In genomic region chr1:39710016-39710415, GRCm38 (mm10) we compare ENCODE assay signal across 21 mouse cellular contexts. TPM values are rescaled to one million over a fixed set of nuclear protein-coding genes. Genes with fewer than 3 reads are reported as not detected.
DNase-seq lines count a peak whose midpoint lies in the region; ATAC-seq and TF ChIP-seq lines count a peak whose summit lies in the region.
"Had no signal": no experiment of that assay in that cellular context is flagged by ENCODE, and none has a peak within 500 bp of the region (broad histone marks: within the 10 kb centered on the region; RNA-seq: fewer than 3 reads in every experiment).

No protein-coding gene starts in this region.

- no peaks in the 10 kb centered on the region for H3K36me3 ChIP-seq in heart, embryonic 15.5 days
- no peaks in the 10 kb centered on the region for H3K36me3 ChIP-seq in liver, embryonic 14.5 days (replicated peaks; ENCODE audit: control insufficient read depth, insufficient read depth, low read depth)
- H3K36me3 ChIP-seq in liver, embryonic 11.5 days (ENCODE audit: control insufficient read depth, insufficient read depth, low read length): no peaks in the 10 kb centered on the region
- no peaks in the 10 kb centered on the region for H3K36me3 ChIP-seq in thymus, adult 2 months (ENCODE audit: control insufficient read depth, insufficient read depth, low read length)
- H3K36me3 ChIP-seq: embryonic facial prominence, embryonic 15.5 days; forebrain, embryonic 10.5 days; limb, embryonic 10.5 days; midbrain, embryonic 15.5 days had no signal

- no peaks in the 10 kb centered on the region for H3K27me3 ChIP-seq in heart, embryonic 15.5 days
- H3K27me3 ChIP-seq in liver, embryonic 14.5 days (ENCODE audit: control insufficient read depth, insufficient read depth, low read length): no peaks in the 10 kb centered on the region
- H3K27me3 ChIP-seq in liver, embryonic 11.5 days (replicated peaks; ENCODE audit: control insufficient read depth, insufficient read depth, low read length): no peaks in the 10 kb centered on the region
- no peaks in the 10 kb centered on the region for H3K27me3 ChIP-seq in thymus, adult 2 months (ENCODE audit: control insufficient read depth, insufficient read depth, low read length)
- H3K27me3 ChIP-seq: embryonic facial prominence, embryonic 15.5 days; midbrain, embryonic 15.5 days; Patski had no signal

- H3K9me3 ChIP-seq in heart, embryonic 15.5 days (replicated peaks): no peaks in the 10 kb centered on the region
- no peaks in the 10 kb centered on the region for H3K9me3 ChIP-seq in liver, embryonic 14.5 days (ENCODE audit: control insufficient read depth, low read length)
- no peaks in the 10 kb centered on the region for H3K9me3 ChIP-seq in liver, embryonic 11.5 days (ENCODE audit: control insufficient read depth, low read length)
- H3K9me3 ChIP-seq: embryonic facial prominence, embryonic 15.5 days; forebrain, embryonic 10.5 days; limb, embryonic 10.5 days; midbrain, embryonic 15.5 days had no signal

- intact Hi-C loops in heart, postnatal 36 days (cut with DNase I): loop anchor here (5.0 kb wide), 1 partner anchor 192 kb away; the partner anchor contains the start of gene Map4k4

- ATAC-seq in heart, embryonic 15.5 days (replicated peaks; ENCODE audit: insufficient number of reproducible peaks, insufficient read depth, low FRiP score, low read depth): no peak
- no peak for ATAC-seq in liver, embryonic 14.5 days (ENCODE audit: insufficient read depth)
- ATAC-seq in liver, embryonic 11.5 days (replicated peaks; ENCODE audit: low FRiP score): no peak
- ATAC-seq: hindbrain, postnatal 0 days; midbrain, embryonic 15.5 days; Patski had no signal

- no peak for DNase-seq in heart, postnatal 36 days
- DNase-seq in liver, embryonic 14.5 days (ENCODE audit: low read depth in 3 of 3, low spot score in 3 of 3): no peak
- DNase-seq in liver, embryonic 11.5 days (ENCODE audit: low spot score): no peak
- peak; percentile 42 for DNase-seq in CD4-positive helper T cell, adult 2 months (ENCODE audit: low read depth, low spot score)
- DNase-seq in embryo, embryonic 9.5 days (ENCODE audit: extremely low spot score): no peak
- no peak for DNase-seq in thymus, adult 2 months
- DNase-seq: cerebellum, adult 9-11 months; gastrocnemius, postnatal 36 days; thymus, postnatal 14 days had no signal

- 0 out of 2 replicates have a peak, but pooled peaks have one; percentile 8 for TF ChIP-seq CTCF in liver, embryonic 14.5 days (IDR thresholded peaks at IDR 0.05; ENCODE audit: low read depth)
- TF ChIP-seq CTCF in thymus, adult 2 months (IDR thresholded peaks at IDR 0.05; ENCODE audit: borderline replicate concordance, control insufficient read depth, extremely low read depth, insufficient read depth, low read length, poor library complexity): no peak

- H3K4me2 ChIP-seq in heart, embryonic 15.5 days: no peak overlapping the region
- H3K4me2 ChIP-seq in liver, embryonic 14.5 days (ENCODE audit: low read depth): no peak overlapping the region
- no peak overlapping the region for H3K4me2 ChIP-seq in liver, embryonic 11.5 days
- H3K4me2 ChIP-seq: embryonic facial prominence, embryonic 15.5 days; heart, embryonic 11.5 days; midbrain, embryonic 15.5 days had no signal

- TF ChIP-seq EP300 in liver, embryonic 14.5 days (IDR thresholded peaks at IDR 0.05; ENCODE audit: low read depth): no peak

- no peak overlapping the region for H3K9ac ChIP-seq in heart, embryonic 15.5 days
- H3K9ac ChIP-seq in liver, embryonic 14.5 days (replicated peaks): no peak overlapping the region
- no peak overlapping the region for H3K9ac ChIP-seq in liver, embryonic 11.5 days (ENCODE audit: low read depth, low read length)
- H3K9ac ChIP-seq: embryonic facial prominence, embryonic 15.5 days; midbrain, embryonic 15.5 days had no signal

- 0 out of 2 replicates have a peak overlapping the region, but pooled peaks have one; percentile 24 for H3K27ac ChIP-seq in heart, embryonic 15.5 days
- no peak overlapping the region for H3K27ac ChIP-seq in liver, embryonic 14.5 days
- H3K27ac ChIP-seq in liver, embryonic 11.5 days (ENCODE audit: low read depth, low read length): no peak overlapping the region
- peak overlapping the region; percentile 70; the same call in 1 of the 2 replicates for H3K27ac ChIP-seq in brown adipose tissue, adult 24 weeks (replicated peaks; ENCODE audit: low read depth, low read length)
- H3K27ac ChIP-seq in thymus, adult 2 months (ENCODE audit: control insufficient read depth, insufficient read depth, low read length): no peak overlapping the region
- H3K27ac ChIP-seq: embryonic facial prominence, embryonic 15.5 days; hindbrain, postnatal 0 days; limb, embryonic 10.5 days; midbrain, embryonic 15.5 days had no signal

- 89% methylated on average over 5 of the region's 5 CpGs for WGBS in heart, embryonic 15.5 days
- 79% methylated on average over 5 of the region's 5 CpGs for WGBS in liver, embryonic 14.5 days (ENCODE audit: insufficient replicate concordance)
- WGBS in liver, embryonic 11.5 days: 89% methylated on average over 5 of the region's 5 CpGs
- 91% methylated on average over 5 of the region's 5 CpGs for WGBS in thymus, adult 2 months

- H3K4me3 ChIP-seq in heart, embryonic 15.5 days: no peak overlapping the region
- H3K4me3 ChIP-seq in liver, embryonic 14.5 days (ENCODE audit: insufficient read depth in 1 of 2, low read depth in 2 of 2, low read length in 2 of 2): no peak overlapping the region
- H3K4me3 ChIP-seq in liver, embryonic 11.5 days (ENCODE audit: low read depth, low read length): no peak overlapping the region
- H3K4me3 ChIP-seq in brown adipose tissue, adult 24 weeks (ENCODE audit: insufficient read depth, low read depth, low read length): no peak overlapping the region
- H3K4me3 ChIP-seq in thymus, adult 2 months (ENCODE audit: control insufficient read depth, insufficient read depth, low read length): no peak overlapping the region
- H3K4me3 ChIP-seq: embryonic facial prominence, embryonic 15.5 days; forebrain, embryonic 10.5 days; limb, embryonic 10.5 days; midbrain, embryonic 15.5 days had no signal

- no peak for TF ChIP-seq POLR2A in thymus, adult 2 months (IDR thresholded peaks at IDR 0.05; ENCODE audit: control insufficient read depth, extremely low read depth, insufficient read depth, low read length, poor library complexity)

- H3K4me1 ChIP-seq in heart, embryonic 15.5 days (replicated peaks): peaks cover 14% of the 10 kb centered on the region; the same call in 1 of the 2 replicates
- H3K4me1 ChIP-seq in liver, embryonic 14.5 days (replicated peaks; ENCODE audit: control insufficient read depth in 2 of 2, insufficient read depth in 2 of 2, low read length in 1 of 2): peaks cover 0 to 6% of the 10 kb centered on the region in 2 experiments; a peak in 2 of 4 replicates
- peaks cover 4% of the 10 kb centered on the region; the same call in 1 of the 2 replicates for H3K4me1 ChIP-seq in liver, embryonic 11.5 days (replicated peaks; ENCODE audit: control insufficient read depth, insufficient read depth, low read length)
- peaks cover 34% of the 10 kb centered on the region for H3K4me1 ChIP-seq in brown adipose tissue, adult 24 weeks (ENCODE audit: control insufficient read depth, insufficient read depth, insufficient read length, low read length)
- peaks cover 22% of the 10 kb centered on the region for H3K4me1 ChIP-seq in thymus, adult 2 months (replicated peaks; ENCODE audit: control insufficient read depth, insufficient read depth, low read length)
- H3K4me1 ChIP-seq: midbrain, embryonic 15.5 days had no signal

RNA-seq across cellular contexts. Expression of gene Rfx8, which starts 10.8 kb away (rescaled TPM):
- polyA plus RNA-seq in heart, embryonic 15.5 days (2015; fragmentation: Nextera tagmentation; extraction: Ambion mirVana): 0.43 and 0.70 TPM in 2 replicates
- under 1 TPM; 0.19 to 0.46 TPM for total RNA-seq in heart, postnatal 36 days (2021)
- polyA plus RNA-seq in liver, embryonic 14.5 days (2012; rRNA removed): 0.02 and 0.04 TPM in 2 replicates
- polyA plus RNA-seq in liver, embryonic 14.5 days (2014; fragmentation: Nextera tagmentation; extraction: Ambion mirVana): not detected in 2 replicates
- polyA plus RNA-seq in liver, embryonic 11.5 days (2014; fragmentation: Nextera tagmentation; extraction: Ambion mirVana): 0.17 and 0.53 TPM in 2 replicates
- polyA plus RNA-seq in brown adipose tissue, adult 24 weeks (2012; ENCODE audit: insufficient read depth, insufficient read length, missing spikeins): not detected in 2 replicates
- 0.15 and 0.19 TPM in 2 replicates for polyA plus RNA-seq in thymus, adult 2 months (2012; rRNA removed)
- total RNA-seq: gastrocnemius, postnatal 36 days had no signal
- polyA plus RNA-seq: Patski had no signal

RNA-seq across cellular contexts. Expression of gene Creg2, which starts 58.7 kb away (rescaled TPM):
- polyA plus RNA-seq in heart, embryonic 15.5 days (2015; fragmentation: Nextera tagmentation; extraction: Ambion mirVana): 0.01 and 0.14 TPM in 2 replicates
- total RNA-seq in heart, postnatal 36 days (2021): not detected
- polyA plus RNA-seq in liver, embryonic 14.5 days (2012; rRNA removed): 0.01 TPM in 2 replicates
- not detected in 2 replicates for polyA plus RNA-seq in liver, embryonic 14.5 days (2014; fragmentation: Nextera tagmentation; extraction: Ambion mirVana)
- polyA plus RNA-seq in liver, embryonic 11.5 days (2014; fragmentation: Nextera tagmentation; extraction: Ambion mirVana): not detected in 2 replicates
- not detected in 2 replicates for polyA plus RNA-seq in brown adipose tissue, adult 24 weeks (2012; ENCODE audit: insufficient read depth, insufficient read length, missing spikeins)
- polyA plus RNA-seq in thymus, adult 2 months (2012; rRNA removed): 0.16 and 0.18 TPM in 2 replicates
- total RNA-seq: gastrocnemius, postnatal 36 days; hematopoietic stem cell, adult 5-6 weeks; megakaryocyte progenitor cell, adult 5-6 weeks had no signal
- polyA plus RNA-seq: liver, embryonic 16.5 days; Patski had no signal

Comparison
In these comparisons a context has a peak if more than half of its experiments do, and no peak if none do; other contexts are left out.
1. H3K27ac ChIP-seq: peak in heart, embryonic 15.5 days (single experiment) and brown adipose tissue, adult 24 weeks (single experiment); none in liver, embryonic 14.5 days (single experiment), liver, embryonic 11.5 days (single experiment) and thymus, adult 2 months (single experiment).